Mouse (Mus musculus): ENCODE results near the gene Tspan33.

DNA sequence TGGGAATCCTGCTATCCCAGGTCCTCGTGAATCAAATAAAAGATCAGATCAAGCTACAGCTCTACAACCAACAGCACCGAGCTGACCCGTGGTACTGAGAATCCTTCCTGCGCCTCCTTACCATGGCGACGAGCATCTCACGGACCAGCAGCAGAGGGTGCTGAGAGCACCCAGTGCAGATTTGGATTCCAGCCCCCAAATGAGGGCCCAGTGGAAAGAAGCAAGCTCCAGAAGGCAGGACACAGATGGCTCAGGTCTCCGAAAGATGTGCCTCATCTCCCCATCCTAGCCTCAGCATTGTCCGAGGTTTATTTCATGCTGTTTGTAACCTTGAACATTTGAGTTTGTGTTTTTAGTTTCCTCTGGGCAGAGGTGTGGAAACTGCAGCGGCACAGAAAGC, 23.5 kb downstream of the Tspan33 start:
- TF ChIP-seq CTCF (IDR thresholded peaks at IDR 0.05; ENCODE audit: low read depth) (no peak), EP300 (IDR thresholded peaks at IDR 0.05; ENCODE audit: low read depth) (no peak)

All from liver, embryonic 14.5 days (tissue).